Mouse (Mus musculus): ENCODE data around the gene Aspm. TPM values are rescaled to one million over a fixed set of nuclear protein-coding genes. Genes with fewer than 3 reads are reported as not detected.
"Not testable (repeated sequence)": the region's sequence is repeated elsewhere in the genome, so short reads cannot be mapped to it uniquely, and the experiment has no call there.

The Aspm gene
- under 1 TPM; 0.81 to 0.86 TPM for total RNA-seq (2021)

DNA sequence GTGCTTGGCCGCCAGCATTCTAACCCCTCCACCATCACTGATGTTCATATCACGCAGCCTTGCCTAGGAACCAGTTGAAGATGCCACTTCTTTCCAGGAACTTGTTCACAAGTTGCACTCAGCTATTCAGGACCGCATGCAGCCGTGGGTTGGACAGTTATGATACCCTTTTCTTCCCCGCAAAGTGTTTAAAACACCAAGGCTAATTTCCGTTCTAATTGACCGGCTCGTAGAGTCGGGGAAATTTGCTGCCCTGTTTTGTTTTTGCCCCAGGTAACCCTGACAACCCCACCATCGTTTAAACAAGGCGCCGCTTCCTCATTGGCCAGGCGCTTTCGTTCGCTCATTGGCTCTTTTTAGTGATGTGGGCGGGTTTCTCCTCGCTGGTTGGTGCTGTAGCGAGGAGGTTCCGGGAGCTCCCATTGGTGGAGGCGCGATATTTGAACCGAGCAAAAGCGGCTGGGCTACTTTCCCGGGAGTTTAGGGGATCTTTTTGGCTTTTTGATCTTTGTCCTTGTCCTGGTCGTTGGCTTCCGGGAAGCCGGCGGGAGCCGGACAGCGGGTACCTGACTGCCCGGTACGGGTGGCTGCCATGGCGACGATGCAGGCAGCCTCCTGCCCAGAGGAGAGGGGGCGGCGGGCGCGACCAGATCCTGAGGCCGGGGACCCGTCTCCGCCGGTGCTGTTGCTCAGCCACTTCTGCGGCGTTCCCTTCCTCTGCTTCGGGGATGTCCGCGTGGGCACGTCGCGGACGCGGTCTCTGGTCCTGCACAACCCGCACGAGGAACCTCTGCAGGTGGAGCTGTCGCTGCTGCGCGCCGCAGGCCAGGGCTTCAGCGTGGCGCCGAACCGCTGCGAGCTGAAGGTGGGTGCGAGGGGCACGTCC, at the start of gene Aspm:
Gene Aspm (plus strand): TSS at position 433 of the 886 bp plus-strand sequence.
- intact Hi-C loops (cut with DNase I), result no loop called here
- DNase-seq, result peak; percentile 83 to 84

DNA sequence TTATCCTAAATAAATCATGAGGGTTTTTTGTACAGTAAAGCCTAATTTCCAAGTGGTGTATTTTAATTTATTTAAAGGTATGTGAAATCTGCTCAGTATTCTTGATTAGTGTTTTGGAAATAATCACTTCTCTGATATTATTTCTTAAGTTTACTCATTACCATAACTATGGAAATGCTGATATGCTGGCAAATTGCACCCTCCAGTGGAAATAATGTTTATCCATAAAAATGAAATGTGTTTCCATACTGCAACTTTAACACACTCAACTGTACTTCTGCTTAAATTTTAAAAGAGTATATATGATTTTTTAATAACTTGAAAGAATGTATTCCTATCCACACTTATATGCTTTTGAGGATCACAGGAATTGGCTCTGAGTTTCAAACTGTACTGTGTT, 48.8 kb upstream of the Aspm start:
- no peak for DNase-seq
- intact Hi-C loops (cut with DNase I), result no loop called here

DNA sequence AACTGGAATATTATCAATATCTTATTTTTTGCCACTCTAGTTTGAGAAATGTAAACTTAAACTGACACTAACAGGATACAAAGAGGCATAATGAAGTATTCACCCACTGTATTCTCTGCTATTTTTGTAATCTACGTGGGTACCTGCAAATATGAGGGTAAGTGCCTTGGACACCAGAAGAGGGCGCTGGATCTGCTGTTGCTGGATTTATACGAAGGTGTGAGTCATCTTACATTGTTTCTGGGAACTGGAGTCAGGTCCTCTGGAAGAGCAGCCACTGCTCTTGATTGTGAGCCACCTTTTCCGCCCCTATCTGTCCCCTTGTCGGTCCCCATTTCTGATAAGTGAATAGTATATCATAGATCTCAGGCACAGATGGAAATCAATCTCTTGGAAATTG, 46.9 kb upstream of the Aspm start:
- intact Hi-C loops (cut with DNase I), result no loop called here
- no peak for DNase-seq

- intact Hi-C loops (cut with DNase I); DNase-seq: not testable (repeated sequence)
Observed at GRCm38 (mm10) chr1:139412365-139412764, 42.2 kb upstream of the Aspm start.

DNA sequence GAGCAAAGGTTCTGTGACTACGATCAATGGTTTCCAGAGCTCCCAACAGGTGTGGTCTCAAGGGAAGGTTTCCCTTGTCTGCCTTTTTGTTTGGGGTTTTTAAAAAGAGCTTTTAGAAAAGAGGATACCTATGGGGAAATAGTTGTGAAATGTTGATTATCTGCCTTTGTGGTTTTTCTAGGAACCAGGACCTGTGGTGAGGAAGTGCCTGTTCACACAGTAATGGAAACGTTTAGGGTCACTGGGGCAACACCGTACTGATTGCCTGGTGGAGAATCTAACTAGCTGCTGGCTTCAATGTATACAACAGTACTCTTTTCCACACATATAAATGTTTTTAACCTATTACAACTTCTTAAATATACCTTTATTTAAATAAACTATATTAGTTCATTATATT, 41.1 kb upstream of the Aspm start:
- intact Hi-C loops (cut with DNase I), result no loop called here
- no peak for DNase-seq

DNA sequence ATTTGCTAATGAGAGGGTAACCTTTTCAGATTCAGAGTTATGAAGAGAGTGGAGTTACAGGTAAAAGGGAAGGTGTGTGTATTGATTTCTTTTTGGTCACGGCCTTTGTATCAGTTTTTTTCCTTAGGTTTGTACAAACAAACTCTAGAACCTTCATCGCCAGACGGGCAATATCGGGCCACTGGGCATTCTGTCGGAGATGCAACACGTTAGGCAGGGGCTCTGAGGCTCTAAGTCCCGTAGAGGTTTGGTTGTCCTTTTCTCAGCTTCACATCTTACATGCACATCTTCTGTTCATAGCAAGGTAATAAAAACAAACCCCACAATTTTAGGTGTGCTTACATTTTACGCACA, 33.1 kb upstream of the Aspm start:
- DNase-seq, result no peak
- intact Hi-C loops (cut with DNase I), result no loop called here

GRCm38 (mm10) chr1:139421875-139422791, 32.4 kb upstream of the Aspm start, which contains the start of gene Zbtb41:
Zbtb41 (plus strand) TSS chr1:139422288.
- intact Hi-C loops (cut with DNase I), result no loop called here
- peak; percentile 89 to 96 for DNase-seq

DNA sequence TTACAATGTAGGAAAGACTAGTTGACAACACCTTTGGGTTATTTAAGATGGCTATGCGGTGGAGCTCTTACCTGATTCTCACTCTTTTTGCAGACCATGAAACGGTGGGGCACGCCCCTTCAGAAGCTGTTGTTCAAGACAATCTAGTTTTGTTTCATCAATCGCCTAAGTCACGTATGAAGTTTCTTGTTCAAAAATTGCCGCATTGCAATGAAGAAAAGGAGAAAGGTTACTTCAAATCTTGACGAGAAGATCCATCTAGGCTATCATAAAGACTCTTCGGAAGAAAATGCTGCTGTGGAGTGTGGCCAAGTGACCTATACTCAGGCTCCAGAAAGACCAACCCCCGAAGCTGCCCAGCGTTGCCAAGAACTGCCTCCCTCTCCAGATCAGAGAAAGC, 31.6 kb upstream of the Aspm start:
- intact Hi-C loops (cut with DNase I), result no loop called here
- no peak for DNase-seq

DNA sequence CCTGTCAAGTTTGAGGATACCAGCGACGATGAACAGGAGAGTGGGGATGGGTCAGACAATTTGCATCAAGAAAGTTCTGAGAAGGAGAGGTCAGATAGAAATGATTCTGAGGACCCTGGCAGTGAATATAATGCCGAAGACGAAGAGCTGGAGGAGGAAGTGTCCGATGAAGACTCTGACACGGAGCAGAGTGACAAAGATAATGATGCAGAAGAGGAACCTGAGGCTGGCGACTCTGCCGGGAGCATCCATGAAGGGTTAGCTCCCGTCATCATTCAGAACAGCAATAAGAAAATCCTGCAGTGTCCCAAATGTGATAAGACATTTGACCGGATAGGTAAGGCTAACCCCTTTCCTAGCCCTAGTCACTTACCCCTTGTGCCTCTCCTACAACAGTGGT, 30.6 kb upstream of the Aspm start:
- intact Hi-C loops (cut with DNase I), result no loop called here
- no peak for DNase-seq

DNA sequence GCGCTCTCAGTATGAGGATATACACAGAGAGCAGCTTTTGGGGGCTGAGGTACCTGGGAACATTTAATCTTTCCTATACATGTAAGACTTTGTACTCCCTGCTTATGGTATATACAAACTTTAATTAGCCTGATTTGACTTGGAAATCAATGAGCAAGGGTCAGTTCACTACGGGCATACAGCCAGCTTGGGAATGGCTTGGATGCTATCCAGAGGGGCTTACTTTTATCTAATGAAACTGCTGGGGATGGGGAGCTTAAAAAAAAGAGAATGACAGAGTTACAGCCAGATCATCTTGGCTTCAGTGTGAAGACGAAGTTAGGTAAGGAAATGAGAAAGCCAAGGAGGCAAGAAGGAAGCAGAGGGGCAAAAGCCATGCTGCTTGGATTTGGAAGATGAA, 29.6 kb upstream of the Aspm start:
- DNase-seq, result no peak
- intact Hi-C loops (cut with DNase I), result no loop called here

GRCm38 (mm10) chr1:139438373-139438772, 16.2 kb upstream of the Aspm start:
- peak in 1 of 2 experiments; percentile 14 for DNase-seq
- intact Hi-C loops (cut with DNase I), result no loop called here

DNA sequence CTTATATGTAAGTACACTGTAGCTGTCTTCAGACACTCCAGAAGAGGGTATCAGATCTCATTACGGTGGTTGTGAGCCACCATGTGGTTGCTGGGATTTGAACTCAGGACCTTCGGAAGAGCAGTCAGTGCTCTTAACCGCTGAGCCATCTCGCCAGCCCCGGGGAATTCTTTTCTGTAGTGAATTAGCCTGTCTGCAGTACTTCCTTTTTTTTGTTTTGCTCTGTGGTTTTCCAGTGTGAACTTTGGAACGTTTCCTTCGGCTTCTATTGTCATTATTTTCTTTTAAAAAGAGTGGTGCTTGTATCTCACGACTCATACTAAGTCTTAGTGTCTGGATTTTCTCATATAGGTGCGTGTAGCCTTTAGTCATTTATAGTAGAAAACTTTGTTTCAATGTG, 11.5 kb upstream of the Aspm start:
- intact Hi-C loops (cut with DNase I), result not testable (repeated sequence)

GRCm38 (mm10) chr1:139455226-139455869, 776 bp downstream of the Aspm start:
- intact Hi-C loops (cut with DNase I), result no loop called here

More for the DNA sequence above, 11.5 kb upstream of the Aspm start:
- DNase-seq, result not testable (repeated sequence)

DNA sequence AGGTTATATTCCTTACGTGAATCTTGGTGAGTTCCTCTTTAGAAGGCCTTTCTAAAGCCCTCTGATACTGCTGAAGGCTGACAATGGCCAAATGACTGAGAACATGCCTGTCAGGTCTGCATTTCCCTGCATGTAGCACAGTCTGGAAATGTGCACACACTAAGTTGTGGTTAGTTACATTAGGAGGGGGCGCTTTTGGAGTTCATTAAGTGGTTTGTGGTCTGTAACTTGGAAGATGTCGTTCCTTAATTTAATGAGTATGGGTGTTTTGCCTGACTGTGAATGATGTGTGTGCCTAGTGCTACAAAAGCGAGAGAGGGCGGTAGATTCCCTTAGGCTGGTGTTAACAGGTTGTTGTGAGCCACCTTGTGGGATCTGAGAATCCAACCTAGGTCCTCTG, 6.2 kb downstream of the Aspm start:
- intact Hi-C loops (cut with DNase I), result no loop called here
- DNase-seq, result no peak

More at GRCm38 (mm10) chr1:139455226-139455869, 776 bp downstream of the Aspm start:
- peak in 1 of 2 experiments; percentile 5 for DNase-seq

GRCm38 (mm10) chr1:139465936-139466335, 11.4 kb downstream of the Aspm start:
- DNase-seq, result no peak
- intact Hi-C loops (cut with DNase I), result no loop called here

DNA sequence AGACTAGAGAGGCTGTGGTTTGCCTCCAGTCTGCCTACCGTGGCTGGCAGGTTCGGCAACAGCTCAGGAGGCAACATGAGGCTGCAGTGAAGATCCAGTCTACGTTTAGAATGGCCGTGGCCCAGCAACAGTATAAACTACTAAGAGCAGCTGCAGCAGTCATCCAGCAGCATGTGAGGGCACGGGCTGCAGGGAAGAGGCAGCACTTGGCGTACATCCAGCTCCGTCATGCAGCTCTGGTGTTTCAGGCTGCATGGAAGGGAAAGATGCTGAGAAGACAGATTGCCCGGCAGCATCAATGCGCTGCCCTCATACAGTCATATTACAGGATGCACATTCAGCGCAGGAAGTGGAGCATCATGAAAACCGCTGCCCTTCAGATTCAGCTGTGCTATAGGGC, 24.3 kb downstream of the Aspm start:
- no peak for DNase-seq
- intact Hi-C loops (cut with DNase I), result no loop called here

DNA sequence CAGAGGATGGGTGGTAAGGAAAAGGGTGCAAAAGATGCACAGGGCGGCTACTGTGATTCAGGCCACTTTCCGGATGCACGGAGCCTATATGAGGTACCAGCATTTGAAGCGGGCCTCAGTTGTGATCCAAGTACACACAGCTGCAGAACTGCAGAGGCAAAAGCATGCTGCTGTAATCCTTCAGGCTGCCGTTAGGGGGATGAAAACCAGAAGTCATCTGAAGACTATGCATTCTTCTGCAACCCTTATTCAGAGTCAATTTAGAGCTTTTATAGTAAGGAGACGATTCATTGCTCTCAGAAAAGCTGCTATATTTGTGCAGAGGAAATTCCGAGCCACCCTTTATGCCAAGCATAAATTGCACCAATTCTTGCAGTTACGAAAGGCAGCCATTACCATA, 25.7 kb downstream of the Aspm start:
- no peak for DNase-seq
- intact Hi-C loops (cut with DNase I), result no loop called here

GRCm38 (mm10) chr1:139481146-139481545, 26.6 kb downstream of the Aspm start:
- no peak for DNase-seq
- intact Hi-C loops (cut with DNase I), result no loop called here

GRCm38 (mm10) chr1:139494630-139495029, 40.1 kb downstream of the Aspm start:
- no peak for DNase-seq
- intact Hi-C loops (cut with DNase I), result no loop called here

- intact Hi-C loops (cut with DNase I), result no loop called here
- no peak for DNase-seq
Observed at GRCm38 (mm10) chr1:139495408-139495807, 40.8 kb downstream of the Aspm start.

- no peak for DNase-seq
- intact Hi-C loops (cut with DNase I), result no loop called here
Observed at GRCm38 (mm10) chr1:139496212-139496611, 41.6 kb downstream of the Aspm start.
